7 mouse cellular contexts compared by ENCODE assay signal in the genomic region with DNA sequence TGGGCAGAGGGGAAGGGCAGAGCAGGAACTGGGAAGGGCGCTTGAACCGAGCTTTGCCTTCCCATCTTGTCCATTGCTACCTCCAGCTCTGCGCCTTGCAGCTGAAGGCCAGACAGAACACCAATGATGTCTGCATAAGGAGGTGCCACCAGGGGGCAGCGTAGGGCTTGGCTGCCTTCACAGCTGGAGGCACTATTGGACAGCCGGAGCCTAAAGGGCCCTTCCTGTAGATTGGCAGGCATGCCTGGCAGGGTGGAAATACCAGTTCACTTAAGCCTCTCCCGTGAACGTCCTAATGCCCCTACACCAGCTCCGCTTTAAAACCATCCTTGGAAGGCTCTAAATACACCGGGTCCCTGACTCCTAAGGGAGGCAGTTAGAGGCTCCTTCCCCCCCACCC. TPM values are rescaled to one million over a fixed set of nuclear protein-coding genes. Genes with fewer than 3 reads are reported as not detected.
A peak's percentile ranks its signal among the peaks of the same experiment; 100 is the strongest.
DNase-seq lines count a peak whose midpoint lies in the region; ATAC-seq and TF ChIP-seq lines count a peak whose summit lies in the region.

No protein-coding gene starts in this region.

- 12% methylated on average over 9 of the region's 9 CpGs for WGBS in embryonic facial prominence, embryonic 10.5 days
- WGBS in limb, embryonic 11.5 days = 9% methylated on average over 9 of the region's 9 CpGs
- 12% methylated on average over 9 of the region's 9 CpGs for WGBS in midbrain, embryonic 13.5 days
- 2% methylated on average over 9 of the region's 9 CpGs for WGBS in small intestine, adult 2 months

- peaks cover 55% of the 10 kb centered on the region for H3K27me3 ChIP-seq in embryonic facial prominence, embryonic 10.5 days (replicated peaks; ENCODE audit: low read depth, poor library complexity, severe bottlenecking)
- H3K27me3 ChIP-seq in limb, embryonic 11.5 days (ENCODE audit: control insufficient read depth, insufficient read depth, low read length) = peaks cover 22% of the 10 kb centered on the region
- H3K27me3 ChIP-seq in midbrain, embryonic 13.5 days = peaks cover 11% of the 10 kb centered on the region
- no peaks in the 10 kb centered on the region for H3K27me3 ChIP-seq in small intestine, adult 2 months (ENCODE audit: control insufficient read depth, insufficient read depth, low read length)

- DNase-seq in adrenal gland, postnatal 14 days = peak; percentile 96
- DNase-seq in embryonic facial prominence, embryonic 10.5 days (ENCODE audit: low spot score) = peak; percentile 92
- peak; percentile 94 for DNase-seq in heart, adult 18-20 months
- peak; percentile 96 for DNase-seq in kidney, adult 18-20 months
- DNase-seq in limb, embryonic 11.5 days (ENCODE audit: low spot score) = peak; percentile 93

- ATAC-seq in limb, embryonic 11.5 days (ENCODE audit: insufficient number of reproducible peaks, low FRiP score, low TSS enrichment, low read depth) = no peak
- no peak for ATAC-seq in midbrain, embryonic 13.5 days

- peak; percentile 96 for TF ChIP-seq CTCF in small intestine, adult 2 months (IDR thresholded peaks at IDR 0.05; ENCODE audit: extremely low read depth, insufficient read length, insufficient replicate concordance, low read depth, low read length)

- no peak overlapping the region for H3K4me2 ChIP-seq in limb, embryonic 11.5 days (ENCODE audit: low read depth, severe bottlenecking)
- peak overlapping the region; percentile 76 for H3K4me2 ChIP-seq in midbrain, embryonic 13.5 days (replicated peaks)

- TF ChIP-seq POLR2A in small intestine, adult 2 months (IDR thresholded peaks at IDR 0.05; ENCODE audit: low read depth, low read length) = no peak

- H3K9me3 ChIP-seq in embryonic facial prominence, embryonic 10.5 days = no peaks in the 10 kb centered on the region
- H3K9me3 ChIP-seq in limb, embryonic 11.5 days (ENCODE audit: control insufficient read depth, low read length) = no peaks in the 10 kb centered on the region
- H3K9me3 ChIP-seq in midbrain, embryonic 13.5 days = no peaks in the 10 kb centered on the region

- no peak overlapping the region for H3K27ac ChIP-seq in embryonic facial prominence, embryonic 10.5 days (replicated peaks)
- no peak overlapping the region for H3K27ac ChIP-seq in limb, embryonic 11.5 days (replicated peaks; ENCODE audit: low read depth, low read length)
- peak overlapping the region; percentile 22; the same call in 1 of the 2 replicates for H3K27ac ChIP-seq in midbrain, embryonic 13.5 days
- peak overlapping the region; percentile 85 for H3K27ac ChIP-seq in small intestine, adult 2 months (ENCODE audit: insufficient read depth, low read depth, low read length)

- no peaks in the 10 kb centered on the region for H3K36me3 ChIP-seq in embryonic facial prominence, embryonic 10.5 days (replicated peaks)
- H3K36me3 ChIP-seq in limb, embryonic 11.5 days (ENCODE audit: control insufficient read depth, insufficient read depth, low read length) = no peaks in the 10 kb centered on the region
- peaks cover 9% of the 10 kb centered on the region for H3K36me3 ChIP-seq in midbrain, embryonic 13.5 days
- peaks cover 15% of the 10 kb centered on the region for H3K36me3 ChIP-seq in small intestine, adult 2 months (ENCODE audit: control insufficient read depth, insufficient read depth, low read length)

- no peak overlapping the region for H3K9ac ChIP-seq in limb, embryonic 11.5 days (ENCODE audit: low read length)
- no peak overlapping the region for H3K9ac ChIP-seq in midbrain, embryonic 13.5 days (replicated peaks)

- H3K4me1 ChIP-seq in embryonic facial prominence, embryonic 10.5 days = peaks cover 61% of the 10 kb centered on the region
- peaks cover 25% of the 10 kb centered on the region for H3K4me1 ChIP-seq in limb, embryonic 11.5 days (ENCODE audit: control insufficient read depth, insufficient read depth, low read length)
- peaks cover 58% of the 10 kb centered on the region for H3K4me1 ChIP-seq in midbrain, embryonic 13.5 days (replicated peaks)
- H3K4me1 ChIP-seq in small intestine, adult 2 months (ENCODE audit: control insufficient read depth, insufficient read depth, insufficient read length, low read length) = peaks cover 29% of the 10 kb centered on the region

- peak overlapping the region; percentile 70 for H3K4me3 ChIP-seq in embryonic facial prominence, embryonic 10.5 days
- no peak overlapping the region for H3K4me3 ChIP-seq in limb, embryonic 11.5 days (ENCODE audit: low read depth, low read length)
- H3K4me3 ChIP-seq in midbrain, embryonic 13.5 days (replicated peaks) = no peak overlapping the region
- H3K4me3 ChIP-seq in small intestine, adult 2 months (ENCODE audit: low read depth, low read length) = peak overlapping the region; percentile 91

RNA-seq across cellular contexts. Expression of a gene that starts 0.7 kb away (rescaled TPM):
- total RNA-seq in adrenal gland, postnatal 14 days (2021) = 95.1 and 116 TPM in 2 replicates
- 9.9 and 11.0 TPM in 2 replicates for polyA plus RNA-seq in embryonic facial prominence, embryonic 10.5 days (2016; fragmentation: Nextera tagmentation; extraction: Ambion mirVana)
- total RNA-seq in heart, adult 18-20 months (2021) = 10 to 100 TPM; 16.1 to 21.2 TPM
- polyA plus RNA-seq in limb, embryonic 11.5 days (2014; fragmentation: Nextera tagmentation; extraction: Ambion mirVana) = 4.8 and 5.8 TPM in 2 replicates
- polyA plus RNA-seq in midbrain, embryonic 13.5 days (2015; fragmentation: Nextera tagmentation; extraction: Ambion mirVana) = 45.0 and 45.9 TPM in 2 replicates
- 108 and 197 TPM in 2 replicates for polyA plus RNA-seq in small intestine, adult 2 months (2012; rRNA removed)

RNA-seq across cellular contexts. Expression of a gene that starts 2.1 kb away (rescaled TPM):
- 78.4 and 97.1 TPM in 2 replicates for total RNA-seq in adrenal gland, postnatal 14 days (2021)
- polyA plus RNA-seq in embryonic facial prominence, embryonic 10.5 days (2016; fragmentation: Nextera tagmentation; extraction: Ambion mirVana) = 77.2 and 80.2 TPM in 2 replicates
- total RNA-seq in heart, adult 18-20 months (2021) = 10 to 100 TPM; 34.5 to 37.8 TPM
- 77.5 and 81.6 TPM in 2 replicates for polyA plus RNA-seq in limb, embryonic 11.5 days (2014; fragmentation: Nextera tagmentation; extraction: Ambion mirVana)
- polyA plus RNA-seq in midbrain, embryonic 13.5 days (2015; fragmentation: Nextera tagmentation; extraction: Ambion mirVana) = 78.7 and 82.1 TPM in 2 replicates
- polyA plus RNA-seq in small intestine, adult 2 months (2012; rRNA removed) = 186 and 366 TPM in 2 replicates

RNA-seq across cellular contexts. Expression of a gene that starts 17.7 kb away (rescaled TPM):
- not detected in 2 replicates for total RNA-seq in adrenal gland, postnatal 14 days (2021)
- polyA plus RNA-seq in embryonic facial prominence, embryonic 10.5 days (2016; fragmentation: Nextera tagmentation; extraction: Ambion mirVana) = not detected in 2 replicates
- total RNA-seq in heart, adult 18-20 months (2021) = not detected
- not detected in 2 replicates for polyA plus RNA-seq in limb, embryonic 11.5 days (2014; fragmentation: Nextera tagmentation; extraction: Ambion mirVana)
- not detected in 2 replicates for polyA plus RNA-seq in midbrain, embryonic 13.5 days (2015; fragmentation: Nextera tagmentation; extraction: Ambion mirVana)
- 24.8 TPM in 1 of 2 replicates, not detected in the other for polyA plus RNA-seq in small intestine, adult 2 months (2012; rRNA removed)

RNA-seq across cellular contexts. Expression of a gene that starts 26.6 kb away (rescaled TPM):
- 81.3 and 94.1 TPM in 2 replicates for total RNA-seq in adrenal gland, postnatal 14 days (2021)
- 70.9 and 71.1 TPM in 2 replicates for polyA plus RNA-seq in embryonic facial prominence, embryonic 10.5 days (2016; fragmentation: Nextera tagmentation; extraction: Ambion mirVana)
- total RNA-seq in heart, adult 18-20 months (2021) = 10 to 100 TPM; 62.1 to 63.2 TPM
- 91.2 and 93.7 TPM in 2 replicates for polyA plus RNA-seq in limb, embryonic 11.5 days (2014; fragmentation: Nextera tagmentation; extraction: Ambion mirVana)
- 79.8 and 80.9 TPM in 2 replicates for polyA plus RNA-seq in midbrain, embryonic 13.5 days (2015; fragmentation: Nextera tagmentation; extraction: Ambion mirVana)
- 41.3 and 59.8 TPM in 2 replicates for polyA plus RNA-seq in small intestine, adult 2 months (2012; rRNA removed)

RNA-seq across cellular contexts. Expression of a gene that starts 39.7 kb away (rescaled TPM):
- 4.5 and 58.0 TPM in 2 replicates for total RNA-seq in adrenal gland, postnatal 14 days (2021)
- not detected in 2 replicates for polyA plus RNA-seq in embryonic facial prominence, embryonic 10.5 days (2016; fragmentation: Nextera tagmentation; extraction: Ambion mirVana)
- total RNA-seq in heart, adult 18-20 months (2021) = not detected
- 0.23 TPM in 1 of 2 replicates, not detected in the other for polyA plus RNA-seq in limb, embryonic 11.5 days (2014; fragmentation: Nextera tagmentation; extraction: Ambion mirVana)
- polyA plus RNA-seq in midbrain, embryonic 13.5 days (2015; fragmentation: Nextera tagmentation; extraction: Ambion mirVana) = not detected in 2 replicates
- polyA plus RNA-seq in small intestine, adult 2 months (2012; rRNA removed) = 11.8 and 15.0 TPM in 2 replicates

Comparison
In these comparisons a context has a peak if more than half of its experiments do, and no peak if none do; other contexts are left out.
1. H3K27ac ChIP-seq: peak in midbrain, embryonic 13.5 days (single experiment) and small intestine, adult 2 months (single experiment); none in embryonic facial prominence, embryonic 10.5 days (single experiment) and limb, embryonic 11.5 days (single experiment).
2. H3K4me3 ChIP-seq: peak in embryonic facial prominence, embryonic 10.5 days (single experiment) and small intestine, adult 2 months (single experiment); none in limb, embryonic 11.5 days (single experiment) and midbrain, embryonic 13.5 days (single experiment).
3. Peak in every context shown above with its lines, with median percentiles within 50 percentile points of each other: DNase-seq.